22 mouse cellular contexts compared by ENCODE assay signal in genomic region chr10:78002316-78002715, GRCm38 (mm10). TPM values are rescaled to one million over a fixed set of nuclear protein-coding genes. Genes with fewer than 3 reads are reported as not detected.
"Had no signal": no experiment of that assay in that cellular context is flagged by ENCODE, and none has a peak within 500 bp of the region (broad histone marks: within the 10 kb centered on the region; RNA-seq: fewer than 3 reads in every experiment).

No protein-coding gene starts in this region.

- H3K9ac ChIP-seq: limb, embryonic 13.5 days; liver, embryonic 15.5 days; stomach, embryonic 15.5 days had no signal

- H3K4me3 ChIP-seq: limb, embryonic 10.5 days; limb, embryonic 13.5 days; liver, embryonic 15.5 days; stomach, embryonic 15.5 days had no signal

- H3K9me3 ChIP-seq: limb, embryonic 10.5 days; limb, embryonic 13.5 days; liver, embryonic 15.5 days; stomach, embryonic 15.5 days had no signal

- ATAC-seq: intestine, embryonic 16.5 days had no signal

- H3K27me3 ChIP-seq: limb, embryonic 13.5 days; liver, embryonic 15.5 days; stomach, embryonic 15.5 days had no signal

- H3K4me2 ChIP-seq: limb, embryonic 13.5 days; liver, embryonic 15.5 days; midbrain, embryonic 11.5 days; stomach, embryonic 15.5 days had no signal

- H3K27ac ChIP-seq: limb, embryonic 10.5 days; limb, embryonic 13.5 days; liver, embryonic 15.5 days; stomach, embryonic 15.5 days had no signal

- DNase-seq: kidney, adult 18-20 months; kidney, adult 9 months; kidney, postnatal 14 days; kidney, postnatal 4 days; liver; lung, adult 2 months; midbrain, embryonic 14.5 days; retina, postnatal 1 day; spleen, adult 18-20 months; thymus, postnatal 25 days had no signal

RNA-seq across cellular contexts. Expression of gene Dnmt3l, which starts 39.4 kb away (rescaled TPM):
- total RNA-seq: layer of hippocampus, postnatal 10 days; megakaryocyte-erythroid progenitor cell, adult 5-6 weeks; midbrain, postnatal 0 days had no signal
- polyA plus RNA-seq: limb, embryonic 10.5 days; liver, embryonic 15.5 days; midbrain, embryonic 11.5 days; midbrain, embryonic 14.5 days; midbrain, postnatal 0 days; neural tube, embryonic 11.5 days; neural tube, embryonic 14.5 days had no signal

RNA-seq across cellular contexts. Expression of gene Aire, which starts 41.1 kb away (rescaled TPM):
- total RNA-seq: megakaryocyte progenitor cell, adult 5-6 weeks; megakaryocyte-erythroid progenitor cell, adult 5-6 weeks had no signal
- polyA plus RNA-seq: liver, embryonic 15.5 days; midbrain, embryonic 11.5 days; midbrain, embryonic 14.5 days; neural tube, embryonic 11.5 days had no signal
